Mouse (Mus musculus): ENCODE measurements at regions not wholly inside any gene's neighbourhood (a gene's known extent, or its start where the extent isn't known, plus 50 kb on each side); places are given as distances from the start of the nearest gene placed in this dataset.

GRCm38 (mm10) chr8:26886783-26887486 lies 90.2 kb upstream of the Zfp703 start:
- TF ChIP-seq CTCF (IDR thresholded peaks at IDR 0.05; ENCODE audit: low read depth): no peak
- TF ChIP-seq EP300 (IDR thresholded peaks at IDR 0.05; ENCODE audit: low read depth): no peak
